Mouse (Mus musculus) layer of hippocampus, postnatal 25 days (tissue): ENCODE measurements around the gene Cdkl5. TPM values are rescaled to one million over a fixed set of nuclear protein-coding genes. Genes with fewer than 3 reads are reported as not detected.

Experiments used
- DNase-seq, 2 experiments: peaks; one replicate each; pipeline ENCODE4 v3.0.0; 2022; ENCODE audit warnings: mixed read lengths in 2 of 2, low spot score in 1 of 2; ENCODE audit errors: extremely low spot score in 1 of 2
- total RNA-seq, 2 experiments: library from RNA; stranded (reverse); gene quantifications; 2 replicates each; pipeline ENCODE4 v1.2.3; 2021

Gene Cdkl5
- total RNA-seq, 2 experiments from 2014 or later = 103 to 116 TPM

- no peak for DNase-seq
Measured at GRCm38 (mm10) chrX:160750808-160751207, 243.7 kb downstream of the Cdkl5 start.

DNA sequence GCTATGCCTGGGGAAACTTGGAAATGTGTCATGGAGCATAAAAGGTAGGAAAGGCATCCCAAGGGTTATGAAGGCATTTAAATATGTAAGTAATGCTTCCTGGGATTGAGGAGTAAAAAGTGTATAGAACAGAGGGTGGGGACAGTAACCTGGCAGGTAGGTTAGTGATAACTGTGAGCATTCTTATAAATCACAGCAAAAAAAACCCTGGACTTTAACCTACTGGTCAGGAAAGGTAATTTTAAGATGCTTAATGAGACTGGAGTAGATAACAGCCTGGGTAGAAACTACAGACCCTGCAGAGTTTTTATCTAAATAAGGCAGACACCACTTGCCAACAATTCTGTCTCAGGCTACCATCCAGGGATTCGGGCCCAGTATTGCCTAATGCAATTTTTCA is 245.9 kb downstream of the Cdkl5 start:
- no peak for DNase-seq

DNA sequence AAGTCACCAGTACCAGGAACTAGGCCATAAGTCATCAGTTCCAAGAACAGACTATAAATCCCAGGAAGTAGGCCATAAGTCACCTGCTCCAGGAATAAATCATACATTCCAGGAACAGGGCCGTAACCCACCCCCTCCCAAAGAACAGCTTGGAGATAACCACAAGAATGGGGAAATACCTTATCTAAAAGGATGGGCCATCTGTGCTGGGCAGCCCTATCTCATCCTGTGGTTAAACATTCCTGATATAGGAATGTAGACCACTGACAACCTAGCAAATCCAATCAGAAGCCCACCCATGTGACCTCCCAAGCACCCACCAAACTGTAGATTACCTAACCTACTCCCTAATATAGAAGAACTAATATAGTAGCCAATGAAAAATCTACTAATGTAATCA is 249.1 kb downstream of the Cdkl5 start:
- no peak for DNase-seq

- DNase-seq = no peak
Measured at GRCm38 (mm10) chrX:160735650-160736049, 258.9 kb downstream of the Cdkl5 start, which contains the start of gene Ppef1. Gene Ppef1, minus strand, starts transcription at chrX:160735765.

Other genes starting within 250 kb of the Cdkl5 start
- gene Rs1, start 226.7 kb downstream of the Cdkl5 start, total RNA-seq = under 1 TPM in 1 of 2 experiments, not detected in 1; 0.15 TPM
- gene Gja6, start 87.7 kb downstream of the Cdkl5 start, total RNA-seq = 1 to 10 TPM in 1 of 2 experiments, under 1 TPM in 1; 0.34 to 1.9 TPM
- under 1 TPM; 0.71 to 0.87 TPM for gene Scml2, start 122.5 kb upstream of the Cdkl5 start, total RNA-seq